Mouse (Mus musculus): ENCODE measurements around the gene Trmt10c.

DNA sequence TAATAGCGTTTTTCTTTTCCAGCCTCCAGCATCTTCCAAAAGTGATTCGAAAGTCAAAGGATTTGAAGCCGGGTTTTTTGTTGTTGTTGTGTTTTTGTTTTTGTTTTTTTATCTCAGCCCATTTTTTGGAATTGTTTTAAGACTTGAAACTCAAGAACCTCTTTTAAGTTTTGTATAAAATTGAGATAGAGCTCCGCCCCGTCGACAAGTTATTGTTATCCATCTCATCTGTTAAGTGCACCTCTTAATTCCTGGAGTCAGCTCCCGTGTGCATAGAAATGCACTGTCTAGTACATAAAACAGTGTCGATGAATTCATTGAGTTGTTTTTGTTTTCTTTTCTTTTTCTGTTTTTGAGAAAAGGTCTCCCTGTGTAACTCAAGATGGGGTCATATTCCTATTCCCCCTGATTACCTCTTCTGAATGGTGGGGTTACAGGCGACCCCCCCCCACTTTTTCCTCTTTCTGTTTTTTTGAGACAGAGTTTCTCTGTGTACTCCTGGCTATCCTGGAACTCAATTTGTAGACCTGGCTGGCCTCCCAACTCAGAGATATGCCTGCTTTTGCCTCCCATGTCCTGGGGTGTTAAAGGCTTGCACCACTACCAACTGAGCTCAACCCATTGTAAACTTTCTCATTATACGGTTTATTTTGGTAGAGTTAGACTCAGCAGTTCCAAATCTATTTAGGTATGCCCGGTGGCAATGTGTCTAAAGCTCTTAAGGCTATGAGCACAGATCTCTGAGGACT is 38.7 kb upstream of the Trmt10c start:
- TF ChIP-seq EP300 (IDR thresholded peaks at IDR 0.05; ENCODE audit: insufficient read depth, low read depth, low read length): no peak
- TF ChIP-seq CTCF (IDR thresholded peaks at IDR 0.05; ENCODE audit: low read depth, low read length): no peak

Data from ES-Bruce4 (cell line).